Mouse (Mus musculus): ENCODE results near the gene Cyp2t4. TPM values are rescaled to one million over a fixed set of nuclear protein-coding genes. Genes with fewer than 3 reads are reported as not detected.

Cyp2t4 gene
- total and polyA plus RNA-seq, 3 experiments: 0.28 TPM; not detected in 2

- TF ChIP-seq MAZ (IDR thresholded peaks at IDR 0.05; ENCODE audit: low read depth, low read length): no peak
- TF ChIP-seq POLR2A (IDR thresholded peaks at IDR 0.05; ENCODE audit: control insufficient read depth in 1 of 2, insufficient read depth in 1 of 2, low read depth in 1 of 2, low read length in 2 of 2, poor library complexity in 1 of 2): no peak
- no peak for TF ChIP-seq USF1 (IDR thresholded peaks at IDR 0.05; ENCODE audit: low read depth, low read length)
- TF ChIP-seq RAD21 (IDR thresholded peaks at IDR 0.05; ENCODE audit: low read depth, low read length): peak; percentile 46
Measured at GRCm38 (mm10) chr7:27132588-27132987, 20.9 kb upstream of the Cyp2t4 start (continued).

- DNase-seq (ENCODE audit: low read depth, low spot score): no peak
- Histone ChIP-seq H3K27ac (ENCODE audit: control insufficient read depth, low read depth, low read length) (no peak overlapping the region), H3K4me3 (ENCODE audit: control insufficient read depth in 1 of 2, insufficient read depth in 1 of 2, low read depth in 2 of 2, low read length in 2 of 2) (no peak overlapping the region), H3K27me3 (ENCODE audit: control insufficient read depth in 1 of 2, insufficient read depth in 2 of 2, low read length in 2 of 2) (no peaks in the 10 kb centered on the region), H3K4me1 (ENCODE audit: control insufficient read depth in 1 of 2, insufficient read depth in 2 of 2, low read length in 2 of 2) (no peaks in the 10 kb centered on the region), H3K9ac (ENCODE audit: control insufficient read depth, low read depth, low read length, poor library complexity, severe bottlenecking) (no peak overlapping the region), H3K79me2 (ENCODE audit: control insufficient read depth, insufficient read depth, low read length, poor library complexity) (no peaks in the 10 kb centered on the region), H3K9me3 (replicated peaks; ENCODE audit: insufficient read depth, low read length) (no peaks in the 10 kb centered on the region), H3K36me3 (ENCODE audit: control insufficient read depth in 1 of 2, insufficient read depth in 2 of 2, low read length in 2 of 2) (no peaks in the 10 kb centered on the region)
- TF ChIP-seq ELF1 (IDR thresholded peaks at IDR 0.05; ENCODE audit: low read depth, low read length) (no peak), NELFE (IDR thresholded peaks at IDR 0.05; ENCODE audit: low read depth, low read length) (no peak), TCF12 (IDR thresholded peaks at IDR 0.05; ENCODE audit: low read depth, low read length) (no peak), GATA1 (IDR thresholded peaks at IDR 0.05; ENCODE audit: low read depth, low read length) (no peak), POLR2AphosphoS5 (IDR thresholded peaks at IDR 0.05; ENCODE audit: borderline replicate concordance, low read depth, low read length) (no peak), USF2 (IDR thresholded peaks at IDR 0.05; ENCODE audit: borderline replicate concordance in 1 of 2, insufficient read depth in 1 of 2, low read depth in 1 of 2, low read length in 2 of 2) (no peak), MYB (IDR thresholded peaks at IDR 0.05; ENCODE audit: low read depth, low read length) (no peak), NRF1 (IDR thresholded peaks at IDR 0.05; ENCODE audit: insufficient read depth, low read depth, low read length, poor library complexity, severe bottlenecking) (no peak), ETS1 (IDR thresholded peaks at IDR 0.05; ENCODE audit: low read depth, low read length) (no peak), MAZ (IDR thresholded peaks at IDR 0.05; ENCODE audit: low read depth, low read length) (no peak), GABPA (IDR thresholded peaks at IDR 0.05; ENCODE audit: low read depth, low read length) (no peak), UBTF (IDR thresholded peaks at IDR 0.05; ENCODE audit: borderline replicate concordance, insufficient read depth, low read depth, low read length) (no peak), JUND (IDR thresholded peaks at IDR 0.05; ENCODE audit: low read depth, low read length) (no peak), HCFC1 (IDR thresholded peaks at IDR 0.05; ENCODE audit: low read depth, low read length) (no peak)
Measured at GRCm38 (mm10) chr7:27133156-27133555, 20.4 kb upstream of the Cyp2t4 start.

GRCm38 (mm10) chr7:27133757-27134156 lies 19.8 kb upstream of the Cyp2t4 start:
- Histone ChIP-seq H3K4me3 (ENCODE audit: control insufficient read depth in 1 of 2, insufficient read depth in 1 of 2, low read depth in 2 of 2, low read length in 2 of 2) (no peak overlapping the region), H3K9ac (ENCODE audit: control insufficient read depth, low read depth, low read length, poor library complexity, severe bottlenecking) (no peak overlapping the region), H3K4me1 (ENCODE audit: control insufficient read depth in 1 of 2, insufficient read depth in 2 of 2, low read length in 2 of 2) (no peaks in the 10 kb centered on the region), H3K79me2 (ENCODE audit: control insufficient read depth, insufficient read depth, low read length, poor library complexity) (no peaks in the 10 kb centered on the region), H3K27ac (ENCODE audit: control insufficient read depth, low read depth, low read length) (no peak overlapping the region), H3K9me3 (replicated peaks; ENCODE audit: insufficient read depth, low read length) (no peaks in the 10 kb centered on the region), H3K27me3 (ENCODE audit: control insufficient read depth in 1 of 2, insufficient read depth in 2 of 2, low read length in 2 of 2) (no peaks in the 10 kb centered on the region), H3K36me3 (ENCODE audit: control insufficient read depth in 1 of 2, insufficient read depth in 2 of 2, low read length in 2 of 2) (no peaks in the 10 kb centered on the region)
- TF ChIP-seq TCF12 (IDR thresholded peaks at IDR 0.05; ENCODE audit: low read depth, low read length) (no peak), UBTF (IDR thresholded peaks at IDR 0.05; ENCODE audit: borderline replicate concordance, insufficient read depth, low read depth, low read length) (no peak), ZMIZ1 (IDR thresholded peaks at IDR 0.05; ENCODE audit: low read depth, low read length) (no peak), GABPA (IDR thresholded peaks at IDR 0.05; ENCODE audit: low read depth, low read length) (no peak)
- DNase-seq (ENCODE audit: low read depth, low spot score): no peak
